Comparison of ENCODE assay signal across 10 mouse cellular contexts in the genomic region with DNA sequence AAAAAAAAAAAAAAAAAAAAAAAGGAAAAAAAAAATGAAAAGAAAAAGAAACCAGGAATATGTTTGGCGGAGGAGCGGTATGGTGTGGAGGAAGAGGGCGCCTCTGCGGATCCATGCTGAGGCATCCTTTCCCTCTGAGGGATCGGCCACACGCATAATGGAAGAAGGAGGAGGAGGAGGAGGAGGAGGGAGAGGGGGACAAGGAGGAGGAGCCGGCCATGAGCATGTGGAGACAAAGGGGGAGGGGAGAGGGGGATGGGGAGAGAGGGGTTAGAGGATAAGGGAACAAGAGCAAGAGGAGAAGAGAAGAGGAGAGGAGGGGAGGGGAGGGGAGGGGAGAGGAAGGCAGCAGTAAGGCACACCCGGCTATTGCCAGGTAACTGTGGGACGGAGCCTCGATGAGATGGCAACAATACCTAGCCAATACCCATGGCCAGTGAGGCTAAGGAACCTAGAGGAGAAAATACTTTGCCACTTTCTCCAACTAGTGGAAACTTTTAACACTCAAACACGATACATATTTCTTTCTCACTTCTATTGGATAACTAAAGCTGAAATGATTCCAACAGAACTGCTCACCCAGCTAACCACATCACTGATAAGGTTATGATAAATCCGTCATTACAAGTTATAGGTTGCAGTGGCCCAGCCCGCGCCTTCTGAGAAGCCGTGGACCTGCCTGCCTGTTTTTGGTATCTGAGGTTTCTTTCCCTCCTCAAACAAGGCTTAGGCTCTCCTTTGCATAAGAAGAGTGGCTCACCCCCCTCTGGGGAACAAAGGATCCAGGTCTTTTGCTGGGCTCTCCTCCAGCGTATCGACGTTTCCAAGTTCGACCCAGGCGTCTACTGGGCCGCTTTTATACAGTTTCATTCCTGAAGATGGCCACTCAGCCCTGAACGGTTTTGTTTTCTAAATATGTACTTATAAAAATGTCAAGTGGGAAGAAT. TPM values are rescaled to one million over a fixed set of nuclear protein-coding genes. Genes with fewer than 3 reads are reported as not detected.
DNase-seq lines count a peak whose midpoint lies in the region; ATAC-seq lines count a peak whose summit lies in the region.
"Had no signal": no experiment of that assay in that cellular context is flagged by ENCODE, and none has a peak within 500 bp of the region (broad histone marks: within the 10 kb centered on the region; RNA-seq: fewer than 3 reads in every experiment).

No protein-coding gene starts in this region.

- peaks cover 12% of the 10 kb centered on the region for H3K4me1 ChIP-seq in kidney, embryonic 15.5 days
- H3K4me1 ChIP-seq in hindbrain, embryonic 11.5 days (replicated peaks; ENCODE audit: control insufficient read depth, insufficient read depth, low read length): no peaks in the 10 kb centered on the region

- H3K27me3 ChIP-seq in kidney, embryonic 15.5 days: peaks cover 11% of the 10 kb centered on the region
- no peaks in the 10 kb centered on the region; the same call in 1 of the 2 replicates for H3K27me3 ChIP-seq in hindbrain, embryonic 11.5 days (ENCODE audit: control insufficient read depth, insufficient read depth, low read length)

- no peaks in the 10 kb centered on the region for H3K9me3 ChIP-seq in kidney, embryonic 15.5 days (replicated peaks)
- H3K9me3 ChIP-seq in hindbrain, embryonic 11.5 days (ENCODE audit: control insufficient read depth, low read length): no peaks in the 10 kb centered on the region

- 27% methylated on average over 22 of the region's 22 CpGs for WGBS in kidney, embryonic 15.5 days
- 18% methylated on average over 20 of the region's 22 CpGs for WGBS in hindbrain, embryonic 11.5 days

- DNase-seq in kidney, postnatal 10 days: no peak
- DNase-seq in embryo, embryonic 10 days (ENCODE audit: low spot score): peak; percentile 46
- DNase-seq in hindbrain, embryonic 11.5 days (ENCODE audit: low spot score): peak; percentile 28
- peak; percentile 23 for DNase-seq in neural tube, embryonic 10.5 days (ENCODE audit: extremely low spot score, low spot score)
- DNase-seq in adrenal gland, postnatal 4 days (ENCODE audit: low spot score in 2 of 2): no peak
- DNase-seq in gastrocnemius, adult 8-10 months (ENCODE audit: low spot score in 2 of 2): no peak
- DNase-seq in layer of hippocampus, postnatal 36 days: no peak
- DNase-seq: gastrocnemius, postnatal 36 days had no signal

- ATAC-seq in kidney, embryonic 15.5 days (replicated peaks; ENCODE audit: low FRiP score): no peak
- ATAC-seq in hindbrain, embryonic 11.5 days (ENCODE audit: low FRiP score): peak; percentile 58

- H3K4me2 ChIP-seq in kidney, embryonic 15.5 days: peak overlapping the region; percentile 21; the same call in 1 of the 2 replicates
- no peak overlapping the region for H3K4me2 ChIP-seq in hindbrain, embryonic 11.5 days (replicated peaks; ENCODE audit: low read depth, low read length)

- H3K9ac ChIP-seq in kidney, embryonic 15.5 days: no peak overlapping the region
- H3K9ac ChIP-seq in hindbrain, embryonic 11.5 days (ENCODE audit: low read depth, low read length): no peak overlapping the region

- no peaks in the 10 kb centered on the region for H3K36me3 ChIP-seq in kidney, embryonic 15.5 days
- H3K36me3 ChIP-seq in hindbrain, embryonic 11.5 days (ENCODE audit: control insufficient read depth, insufficient read depth, low read length): no peaks in the 10 kb centered on the region

- H3K4me3 ChIP-seq in kidney, embryonic 15.5 days (replicated peaks): no peak overlapping the region
- H3K4me3 ChIP-seq in hindbrain, embryonic 11.5 days (ENCODE audit: low read depth, low read length): no peak overlapping the region
- H3K4me3 ChIP-seq: myocyte had no signal

- no peak overlapping the region for H3K27ac ChIP-seq in kidney, embryonic 15.5 days
- H3K27ac ChIP-seq in hindbrain, embryonic 11.5 days (ENCODE audit: low read depth, low read length): no peak overlapping the region

RNA-seq across cellular contexts. Expression of gene Scaf4, which starts 13.4 kb away (rescaled TPM):
- 30.4 and 32.6 TPM in 2 replicates for polyA plus RNA-seq in kidney, embryonic 15.5 days (2015; fragmentation: Nextera tagmentation; extraction: Ambion mirVana)
- polyA plus RNA-seq in hindbrain, embryonic 11.5 days (2014; fragmentation: Nextera tagmentation; extraction: Ambion mirVana): 26.4 and 29.6 TPM in 2 replicates
- 10 to 100 TPM; 57.1 to 68.3 TPM for total RNA-seq in adrenal gland, postnatal 4 days (2021)
- 10 to 100 TPM; 13.5 to 18.9 (median 15.9) TPM for total RNA-seq in gastrocnemius, adult 8-10 months (2022)
- total RNA-seq in layer of hippocampus, postnatal 36 days (2021): 10 to 100 TPM; 48.4 to 56.3 TPM

Comparison
In these comparisons a context has a peak if more than half of its experiments do, and no peak if none do; other contexts are left out.
1. DNase-seq: peak in embryo, embryonic 10 days (single experiment), hindbrain, embryonic 11.5 days (single experiment) and neural tube, embryonic 10.5 days (single experiment); none in kidney, postnatal 10 days (single experiment), adrenal gland, postnatal 4 days (0 of 2), gastrocnemius, adult 8-10 months (0 of 2) and layer of hippocampus, postnatal 36 days (0 of 2).